Mouse (Mus musculus) kidney, adult 10 weeks (tissue): ENCODE measurements around the gene Oxsm. TPM values are rescaled to one million over a fixed set of nuclear protein-coding genes. Genes with fewer than 3 reads are reported as not detected.

Experiments
- polyA plus RNA-seq: library from polyadenylated mRNA; stranded (reverse); fragments of 350-450 nt; fragmentation: Illumina TruSeq; extraction: RNeasy Lipid Tissue Mini Kit (QIAGEN cat#74804); gene quantifications from one replicate; pipeline ENCODE4 v1.2.3, GENCODE M21; 2014; ENCODE audit warnings: low read depth, low replicate concordance

Gene Oxsm
- polyA plus RNA-seq: 55.5 TPM

DNA sequence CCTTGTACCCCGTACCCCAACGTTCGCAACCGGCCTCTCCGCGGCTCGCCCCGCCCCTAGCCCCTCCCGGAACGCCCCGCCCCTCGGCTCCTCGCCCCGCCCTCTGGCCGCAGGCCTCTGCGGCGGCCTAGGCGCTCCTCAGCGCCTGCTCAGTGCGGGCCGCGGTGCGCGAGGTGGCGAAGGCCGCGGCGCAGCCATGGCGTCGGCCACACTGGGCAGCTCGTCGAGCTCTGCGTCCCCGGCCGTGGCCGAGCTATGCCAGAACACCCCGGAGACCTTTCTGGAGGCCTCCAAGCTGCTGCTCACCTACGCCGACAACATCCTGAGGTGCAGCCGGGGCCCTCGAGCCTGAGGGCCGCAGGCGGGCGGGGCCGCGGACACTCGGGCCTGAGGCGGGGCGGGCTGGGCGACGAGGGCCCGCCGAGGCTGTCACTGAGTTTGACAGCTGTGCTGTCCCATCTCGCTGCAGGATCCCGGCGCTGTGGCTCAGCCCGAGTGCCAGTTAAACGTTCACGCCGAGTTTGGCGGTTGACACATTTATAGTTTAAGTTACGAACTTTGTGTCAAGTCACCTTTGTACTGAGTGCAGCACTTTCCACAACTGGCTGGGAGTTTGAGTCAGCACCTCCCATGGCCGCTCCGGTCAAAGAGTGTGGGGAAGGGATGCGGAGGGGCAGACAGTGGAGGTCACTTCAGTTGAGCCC, at the start of gene Oxsm, which contains the start of gene Ngly1:
Gene Oxsm, minus strand, starts transcription at position 638 of the 704 bp plus-strand sequence.
Gene Ngly1, plus strand, starts transcription at position 110 of the 704 bp plus-strand sequence.

Other genes with a start within 250 kb of the Oxsm start
- 128 TPM for gene Ngly1, start 528 bp downstream of the Oxsm start, polyA plus RNA-seq
- 129 TPM for gene Top2b, start 115.4 kb upstream of the Oxsm start, polyA plus RNA-seq